Mouse (Mus musculus): ENCODE data around the gene 1700016C15Rik. TPM values are rescaled to one million over a fixed set of nuclear protein-coding genes. Genes with fewer than 3 reads are reported as not detected.

1700016C15Rik gene
- not detected in 2 replicates for polyA plus RNA-seq (2012; rRNA removed)

DNA sequence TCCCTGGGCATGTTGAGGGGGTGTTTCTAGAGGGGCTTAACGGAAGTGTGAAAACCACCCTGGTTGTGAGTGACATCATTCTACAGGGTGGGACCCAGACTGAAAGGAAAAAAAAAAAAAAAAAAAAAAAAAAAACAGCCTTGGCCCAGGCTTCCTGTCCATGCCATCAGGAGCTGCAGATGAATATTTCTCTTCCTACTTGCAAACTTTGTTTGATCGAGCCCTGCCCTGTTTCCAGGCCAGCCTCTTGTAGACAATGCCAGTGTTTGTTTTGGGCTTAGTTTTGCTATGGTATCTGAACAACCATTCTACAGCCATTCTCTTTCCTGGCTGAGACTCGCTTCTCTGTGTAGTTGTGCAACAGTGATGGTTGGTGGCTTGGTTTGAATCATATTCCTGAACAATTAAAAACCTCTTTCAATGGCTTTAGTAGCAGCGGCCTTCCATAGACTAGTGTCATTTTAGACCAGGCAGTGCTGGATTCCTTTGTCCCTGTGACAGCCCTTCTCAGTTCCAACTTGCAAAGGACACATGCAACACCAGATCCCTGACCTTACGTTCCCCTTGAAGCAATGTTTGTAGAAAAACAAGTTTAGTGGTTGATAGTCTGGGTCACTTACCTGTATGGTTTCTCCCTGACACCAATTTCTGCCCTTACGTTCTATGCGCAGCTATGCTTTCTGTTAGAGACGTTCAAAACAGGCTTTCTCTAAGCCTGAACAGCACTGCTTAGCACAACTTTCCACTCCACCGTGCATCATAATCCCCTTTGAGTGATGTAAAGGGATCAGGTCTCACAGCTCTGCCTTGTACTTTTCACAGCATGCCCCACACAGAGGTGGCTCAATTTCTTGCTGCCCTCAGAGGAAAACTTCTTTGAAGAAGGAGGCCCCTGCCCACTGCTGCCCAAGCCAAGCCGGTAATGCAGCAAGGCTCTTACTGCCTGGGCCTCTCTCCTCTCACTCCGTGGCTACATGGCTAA, at the start of gene 1700016C15Rik:
TSS of gene 1700016C15Rik (plus strand) at position 772 of the 982 bp plus-strand sequence.

GRCm38 (mm10) chr1:177796193-177796939, 66.8 kb downstream of the 1700016C15Rik start, which contains the start of gene Adss:
Adss (minus strand) TSS chr1:177796511.

Other genes starting within 250 kb of the 1700016C15Rik start
- gene Adss, start 66.7 kb downstream of the 1700016C15Rik start, polyA plus RNA-seq (2012; rRNA removed) = 44.1 and 49.3 TPM in 2 replicates